Mouse (Mus musculus) layer of hippocampus, postnatal 36 days (tissue): ENCODE measurements around the gene P4hb. TPM values are rescaled to one million over a fixed set of nuclear protein-coding genes. Genes with fewer than 3 reads are reported as not detected.

Source experiments
- DNase-seq, 2 experiments: peaks; one replicate each; pipeline ENCODE4 v3.0.0; 2022
- total RNA-seq, 2 experiments: library from RNA; stranded (reverse); gene quantifications; 2 replicates each; pipeline ENCODE4 v1.2.3; 2021

P4hb gene
- total RNA-seq = 100 to 1,000 TPM; 118 to 122 TPM

DNA sequence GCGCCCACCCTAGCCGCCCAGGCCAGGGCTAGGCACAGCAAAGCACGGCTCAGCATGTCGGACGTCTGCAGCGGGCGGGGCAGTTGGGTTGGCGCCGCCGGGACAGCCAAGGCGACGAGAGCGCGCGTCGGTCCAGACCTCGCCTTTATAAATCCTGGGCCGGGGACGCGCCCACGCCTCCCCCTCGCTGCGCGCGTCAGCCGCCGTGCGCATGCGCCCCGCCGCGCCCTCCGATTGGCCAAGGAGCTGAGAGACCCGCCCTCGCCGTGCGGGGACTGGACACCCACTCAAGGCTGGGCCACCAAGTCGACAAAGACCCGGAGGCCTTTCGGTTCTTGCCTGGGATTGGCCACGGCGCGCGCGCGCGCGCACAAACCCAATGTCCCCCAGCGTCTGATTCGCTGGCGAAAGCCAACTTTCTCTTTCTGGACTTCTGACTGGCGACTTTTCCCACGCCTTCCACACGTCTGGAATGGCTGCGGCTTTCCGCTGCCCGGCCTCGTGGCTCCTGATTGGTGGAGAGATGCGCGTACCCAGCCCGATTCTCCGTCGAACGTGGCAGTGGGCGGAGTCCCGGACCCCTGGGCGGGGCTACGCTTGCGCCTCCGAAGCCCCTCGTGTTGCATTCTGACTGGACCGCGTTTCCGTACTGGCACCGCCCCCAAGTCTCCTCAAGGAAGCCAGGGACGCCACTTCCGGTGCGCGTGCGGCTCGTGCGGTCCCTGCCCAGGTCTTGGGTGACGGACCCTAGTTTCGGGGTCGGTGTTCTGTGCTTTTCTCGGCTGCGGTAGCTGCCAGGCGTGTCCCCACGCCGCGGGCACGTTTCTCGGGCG, at the start of gene P4hb:
TSS of gene P4hb (minus strand) at position 502 of the 833 bp plus-strand sequence.
- peak; percentile 100 for DNase-seq

DNA sequence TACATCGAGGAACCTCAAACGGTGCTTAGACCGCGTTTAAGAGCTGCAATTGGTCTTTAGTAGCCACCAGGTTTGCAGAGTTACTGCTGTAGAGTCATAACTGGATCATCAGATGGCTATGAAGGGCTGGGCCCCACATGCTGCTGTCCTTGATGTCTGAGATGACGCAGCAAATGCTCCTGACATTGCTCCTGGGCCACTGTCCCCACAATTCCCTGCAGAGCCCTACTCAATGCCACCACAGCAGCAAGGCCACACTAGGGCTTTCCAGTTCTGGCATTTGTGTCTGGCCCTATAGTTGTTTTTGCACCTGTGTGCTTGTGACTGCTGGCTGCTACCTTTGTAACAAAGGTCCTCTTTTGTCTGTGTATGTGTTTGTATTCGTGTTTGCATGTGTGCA, 49.8 kb upstream of the P4hb start:
- no peak for DNase-seq

GRCm38 (mm10) chr11:120620195-120620594, 47.1 kb upstream of the P4hb start:
- DNase-seq = no peak

DNA sequence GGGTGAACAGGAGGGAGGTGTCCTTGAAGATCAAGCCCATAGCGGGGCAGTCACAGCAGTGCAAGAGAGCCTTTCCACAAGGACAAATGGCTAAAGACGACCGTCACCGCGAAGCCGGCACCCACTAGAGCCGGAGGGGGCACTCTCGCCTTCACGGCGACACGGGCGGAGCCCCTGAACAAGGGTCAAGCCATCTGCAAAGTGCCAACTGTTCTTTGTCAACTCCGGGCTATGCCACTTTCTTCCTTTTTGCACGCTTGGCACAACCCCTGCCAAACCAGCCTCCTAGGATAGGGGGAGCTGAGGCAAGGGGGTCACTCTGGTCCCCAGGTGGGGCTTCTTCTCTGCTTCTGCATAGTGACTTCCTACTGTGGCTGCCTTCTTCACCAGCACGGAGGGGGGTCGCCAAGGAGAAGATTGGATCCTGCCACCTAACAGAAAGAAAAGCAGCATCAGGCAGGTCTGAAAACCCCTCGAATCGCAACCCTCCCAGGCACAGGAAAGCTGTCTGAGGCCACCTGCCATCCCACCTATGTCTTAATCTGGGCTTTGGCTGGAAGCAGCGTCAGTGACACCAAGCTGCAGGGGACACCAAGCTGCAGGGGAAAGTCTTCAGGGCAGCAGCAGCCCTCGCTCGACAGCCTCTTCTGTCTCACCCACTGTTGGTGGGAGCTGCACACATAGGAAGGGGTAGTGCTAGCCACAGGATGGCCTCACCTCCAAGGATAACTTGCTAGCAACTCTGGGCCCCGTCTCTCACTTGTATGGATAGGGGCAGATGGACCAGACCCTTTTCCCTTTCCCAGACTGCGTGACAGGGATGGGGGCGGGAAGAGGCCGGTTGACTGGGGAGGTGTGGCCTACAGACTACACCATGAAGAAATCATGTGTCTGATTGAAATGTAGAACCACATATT, 45.8 kb upstream of the P4hb start:
- no peak for DNase-seq

DNA sequence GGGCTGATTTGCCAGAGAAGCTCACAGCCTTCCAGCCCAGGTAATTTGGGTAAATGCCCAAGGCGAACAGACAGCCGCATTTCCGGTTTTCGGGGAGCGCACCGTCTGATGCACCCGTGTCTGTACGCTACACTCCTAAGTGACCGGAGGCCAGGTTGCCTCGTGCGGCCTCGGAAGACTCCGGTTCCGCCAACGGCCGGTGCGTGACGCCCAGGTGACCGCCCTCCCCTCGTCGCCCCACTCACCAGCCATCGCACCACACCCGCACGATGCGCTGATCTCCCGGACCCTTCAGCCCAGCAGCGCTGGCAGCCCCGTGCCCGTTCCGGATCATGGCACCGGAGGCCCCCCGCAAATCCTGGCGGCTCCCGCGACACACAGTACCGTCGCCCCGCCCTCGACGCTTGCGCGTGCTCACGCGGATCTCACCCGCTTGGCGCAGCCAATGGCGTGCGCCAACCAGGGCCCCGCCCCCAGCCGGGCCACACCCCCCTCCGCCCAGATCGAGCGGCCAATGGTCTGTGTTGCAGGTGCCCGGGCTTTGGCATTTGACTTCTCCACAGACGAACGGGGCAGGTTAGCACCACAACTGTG, 44.6 kb upstream of the P4hb start, which contains the start of gene Pcyt2:
TSS of gene Pcyt2 (minus strand) at position 418 of the 594 bp plus-strand sequence.
- DNase-seq = peak; percentile 90

- no peak for DNase-seq
Measured at GRCm38 (mm10) chr11:120616617-120617294, 43.7 kb upstream of the P4hb start.

DNA sequence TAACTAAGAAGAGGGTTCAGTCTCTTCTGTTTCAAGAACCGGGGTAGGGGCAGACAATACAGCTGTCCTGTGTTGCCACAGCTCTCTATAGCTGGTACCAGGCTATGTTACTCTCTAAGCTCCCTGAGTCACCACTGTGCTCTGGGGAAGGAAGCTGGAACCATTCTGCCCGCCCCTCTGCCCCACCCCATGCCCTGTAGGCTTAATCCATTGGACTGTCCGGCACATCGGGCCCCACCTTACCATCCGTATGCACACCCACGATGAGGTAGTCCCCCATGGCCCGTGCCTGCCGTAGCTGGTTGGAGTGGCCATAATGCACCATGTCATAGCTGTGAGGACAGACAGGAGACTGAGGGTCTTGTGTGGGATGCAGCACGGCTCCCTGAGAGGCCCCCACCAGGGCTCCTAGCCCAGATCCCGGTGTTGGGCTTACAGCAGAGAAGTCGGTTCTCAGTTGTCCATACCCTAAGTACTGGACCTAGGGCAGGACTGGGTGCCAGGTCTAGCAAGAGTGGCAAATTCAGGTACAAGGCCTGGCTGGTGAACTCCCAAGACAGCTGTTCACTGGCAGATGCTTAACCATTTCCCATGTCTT, 42.7 kb upstream of the P4hb start:
- DNase-seq = no peak

DNA sequence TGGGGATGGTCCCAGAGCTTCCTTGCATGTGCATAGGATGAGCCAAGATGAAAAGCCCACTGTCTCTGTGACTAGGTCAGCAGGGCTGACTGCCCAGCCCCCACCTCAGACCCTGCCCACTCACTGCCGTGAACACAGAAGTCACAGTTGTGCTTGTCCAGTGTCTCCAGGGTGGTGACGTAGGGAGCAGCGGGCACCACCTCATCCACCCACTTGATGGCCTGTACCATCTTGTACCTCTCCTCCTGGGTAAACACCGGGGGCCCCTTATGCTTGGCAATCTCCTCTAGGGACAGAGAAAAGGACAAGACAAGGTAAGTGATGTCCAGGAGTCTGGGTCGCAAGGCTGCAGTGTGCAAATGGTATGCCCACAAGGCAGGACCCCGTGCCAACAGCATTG, 42.1 kb upstream of the P4hb start:
- DNase-seq = no peak

- DNase-seq = no peak
Measured at GRCm38 (mm10) chr11:120613976-120614375, 40.9 kb upstream of the P4hb start.

DNA sequence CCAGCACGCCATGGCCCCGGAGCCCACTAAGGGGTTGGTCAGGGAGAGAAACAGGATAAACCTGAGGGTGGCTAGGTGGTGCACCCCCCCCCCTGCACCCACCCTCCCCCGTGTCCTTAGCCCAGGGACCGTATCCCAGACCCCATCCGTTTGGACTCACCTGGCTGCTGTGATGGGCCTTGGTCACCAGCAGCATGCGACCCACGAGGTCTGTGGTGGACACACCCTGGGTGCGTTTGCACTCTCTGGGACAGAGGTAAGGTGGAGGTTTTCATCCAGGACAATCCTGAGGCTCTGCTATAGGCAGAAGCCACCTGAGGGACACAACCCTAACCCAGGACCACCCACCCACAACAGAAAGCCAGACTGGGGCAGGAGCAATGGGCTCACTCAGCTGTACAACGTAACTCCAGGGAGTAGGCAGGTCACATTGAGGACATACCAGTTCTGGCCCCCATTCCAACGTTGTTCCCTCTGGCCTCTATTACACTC, 40.5 kb upstream of the P4hb start:
- no peak for DNase-seq

- peak in 1 of 2 experiments; percentile 61 for DNase-seq
Measured at GRCm38 (mm10) chr11:120612763-120613162, 39.7 kb upstream of the P4hb start.

DNA sequence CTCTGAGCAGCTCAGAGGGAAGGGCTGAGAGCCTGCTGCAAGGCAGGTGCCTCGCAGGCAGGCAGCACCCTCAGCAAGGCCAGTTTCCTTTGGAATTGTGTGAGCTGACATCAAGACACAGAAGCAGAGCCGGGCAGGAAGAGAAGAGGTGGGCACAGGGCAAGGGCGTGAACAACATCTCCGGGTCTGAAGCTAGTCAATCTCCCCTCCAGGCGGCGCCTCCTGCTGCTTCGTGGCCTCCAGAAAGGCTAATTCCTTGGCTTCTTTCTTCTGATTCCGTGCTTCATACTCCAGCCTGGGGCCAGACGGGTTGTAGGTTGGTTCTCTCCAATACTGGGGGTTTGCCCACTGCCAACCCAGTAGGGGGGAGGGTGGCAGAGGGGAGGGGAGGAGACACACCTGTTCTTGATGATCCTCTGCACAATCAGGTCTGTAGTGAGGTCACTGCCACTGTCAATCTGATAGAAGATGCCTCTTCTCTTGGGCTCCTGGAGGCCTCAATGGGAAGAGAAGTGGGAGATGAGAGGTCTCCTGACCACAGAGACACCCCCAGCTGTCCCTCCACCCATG, 37.5 kb upstream of the P4hb start:
- no peak for DNase-seq

GRCm38 (mm10) chr11:120609250-120609649, 36.2 kb upstream of the P4hb start:
- DNase-seq = no peak

- DNase-seq = no peak
Measured at GRCm38 (mm10) chr11:120608241-120609034, 35.4 kb upstream of the P4hb start, which contains the start of gene Npb. Gene Npb, plus strand, starts transcription at chr11:120608477.

- DNase-seq = no peak
Measured at GRCm38 (mm10) chr11:120606764-120607163, 33.7 kb upstream of the P4hb start.

GRCm38 (mm10) chr11:120605667-120606066, 32.6 kb upstream of the P4hb start:
- DNase-seq = no peak

- no peak for DNase-seq
Measured at GRCm38 (mm10) chr11:120603545-120603944, 30.5 kb upstream of the P4hb start.

DNA sequence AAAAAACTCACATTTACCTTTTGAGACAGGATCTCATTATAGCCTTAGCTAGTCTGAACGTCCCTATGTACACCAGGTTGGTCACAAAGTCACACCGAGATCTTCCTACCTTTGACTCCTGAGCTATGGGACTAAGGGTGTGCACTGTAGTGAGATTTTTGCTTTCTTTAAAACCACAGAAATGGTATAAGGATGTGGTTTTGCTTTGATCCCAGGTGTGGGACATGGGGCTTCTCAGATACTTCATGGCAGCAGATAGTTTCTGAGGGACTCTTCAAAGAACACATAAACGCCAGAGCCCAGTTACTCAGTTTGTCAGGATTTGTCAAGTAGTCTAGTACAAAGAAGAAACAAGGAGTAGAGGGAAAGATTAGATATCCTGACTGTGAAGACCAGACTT, 27.7 kb upstream of the P4hb start:
- DNase-seq = no peak

GRCm38 (mm10) chr11:120598990-120599549, 26.0 kb upstream of the P4hb start:
- no peak for DNase-seq
